Mouse (Mus musculus): ENCODE data around the gene Agtrap. TPM values are rescaled to one million over a fixed set of nuclear protein-coding genes. Genes with fewer than 3 reads are reported as not detected.

Agtrap gene
- total and polyA plus RNA-seq, 2 experiments from 2014 or later = 7.6 to 9.9 TPM

DNA sequence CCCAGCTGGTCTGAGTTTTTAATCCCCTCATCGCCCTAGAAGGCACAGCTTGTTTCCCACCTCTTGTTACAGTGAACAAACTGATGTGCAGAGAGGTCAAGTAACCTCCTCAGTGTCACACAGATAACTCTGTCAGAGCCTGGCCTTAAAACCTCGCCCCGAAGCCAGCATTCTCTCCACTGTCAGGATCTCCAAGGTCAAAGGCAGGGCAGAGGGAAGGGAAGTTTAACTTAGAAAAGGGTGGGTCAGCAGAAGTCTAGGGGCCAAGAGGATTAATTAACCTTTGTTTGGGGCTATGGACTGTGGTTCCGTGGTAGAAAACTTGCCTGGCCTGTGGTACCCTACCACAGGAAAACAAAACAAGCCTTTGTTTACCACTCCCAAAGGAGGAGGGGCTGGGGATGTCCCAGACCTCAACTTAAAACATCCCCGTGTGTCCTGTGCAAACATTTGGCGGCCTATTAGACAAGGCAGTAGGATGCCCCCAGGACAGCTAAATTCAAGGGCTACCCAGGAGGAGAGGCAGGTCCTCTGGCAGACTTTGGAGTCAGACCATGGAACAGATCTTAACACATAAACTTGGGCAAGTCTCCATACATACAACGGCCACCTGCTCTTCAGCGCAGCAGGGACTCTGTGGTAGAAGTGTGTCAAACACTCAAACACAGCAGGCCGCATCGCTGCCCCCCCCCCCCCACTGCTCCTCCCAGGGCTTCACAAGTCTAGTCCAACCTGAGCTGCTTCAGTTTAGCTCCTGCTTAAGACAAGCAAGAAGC, 2.5 kb downstream of the Agtrap start:
- H3K27ac ChIP-seq = no peak overlapping the region
- no peak for ATAC-seq
- no peaks in the 10 kb centered on the region for H3K36me3 ChIP-seq (ENCODE audit: insufficient read depth, low read length)
- TF ChIP-seq CTCF (IDR thresholded peaks at IDR 0.05; ENCODE audit: low read depth) = no peak
- no peak overlapping the region for H3K9ac ChIP-seq (replicated peaks; ENCODE audit: low read length)
- H3K27me3 ChIP-seq (ENCODE audit: insufficient read depth, low read length) = no peaks in the 10 kb centered on the region
- no peak overlapping the region for H3K4me3 ChIP-seq (ENCODE audit: low read length)
- no peak for DNase-seq (ENCODE audit: low spot score)
- peaks cover 5% of the 10 kb centered on the region; the same call in 1 of the 2 replicates for H3K4me1 ChIP-seq (ENCODE audit: insufficient read depth, low read length)
- 39% methylated on average over 10 of the region's 10 CpGs for WGBS
- H3K9me3 ChIP-seq (ENCODE audit: low read length) = no peaks in the 10 kb centered on the region
- no peak overlapping the region for H3K4me2 ChIP-seq (ENCODE audit: low read depth, low read length)

DNA sequence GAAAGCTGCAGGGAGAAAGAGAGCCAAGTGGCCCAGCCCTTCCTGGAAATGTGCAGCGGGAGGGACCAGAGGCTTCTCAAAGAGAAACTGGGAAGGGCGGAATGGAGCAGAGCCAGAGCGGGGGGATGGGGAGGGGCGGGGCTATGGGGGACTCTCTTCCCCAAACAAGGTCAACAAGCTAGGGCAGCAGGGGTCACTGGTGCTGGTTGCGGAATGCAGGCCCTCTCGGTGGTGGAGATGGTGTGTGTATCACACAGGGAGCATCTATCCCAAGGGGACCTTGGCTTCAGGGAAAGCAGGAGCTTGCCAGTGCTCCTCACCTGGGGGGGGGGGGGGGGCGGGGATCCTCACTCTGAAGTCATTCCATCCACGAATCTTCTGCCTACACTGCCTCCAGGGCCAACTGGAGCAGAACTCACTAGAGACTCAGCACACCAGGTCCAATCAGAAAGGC, 3.5 kb downstream of the Agtrap start:
- no peak overlapping the region for H3K4me3 ChIP-seq (ENCODE audit: low read length)
- no peak overlapping the region for H3K27ac ChIP-seq
- no peak for TF ChIP-seq CTCF (IDR thresholded peaks at IDR 0.05; ENCODE audit: low read depth)
- 17% methylated on average over 6 of the region's 8 CpGs for WGBS
- DNase-seq (ENCODE audit: low spot score) = no peak
- H3K27me3 ChIP-seq (ENCODE audit: insufficient read depth, low read length) = no peaks in the 10 kb centered on the region
- no peaks in the 10 kb centered on the region for H3K9me3 ChIP-seq (ENCODE audit: low read length)
- no peak overlapping the region for H3K9ac ChIP-seq (replicated peaks; ENCODE audit: low read length)
- peaks cover 5% of the 10 kb centered on the region; the same call in 1 of the 2 replicates for H3K4me1 ChIP-seq (ENCODE audit: insufficient read depth, low read length)
- no peak overlapping the region for H3K4me2 ChIP-seq (ENCODE audit: low read depth, low read length)
- H3K36me3 ChIP-seq (ENCODE audit: insufficient read depth, low read length) = no peaks in the 10 kb centered on the region
- ATAC-seq = no peak

DNA sequence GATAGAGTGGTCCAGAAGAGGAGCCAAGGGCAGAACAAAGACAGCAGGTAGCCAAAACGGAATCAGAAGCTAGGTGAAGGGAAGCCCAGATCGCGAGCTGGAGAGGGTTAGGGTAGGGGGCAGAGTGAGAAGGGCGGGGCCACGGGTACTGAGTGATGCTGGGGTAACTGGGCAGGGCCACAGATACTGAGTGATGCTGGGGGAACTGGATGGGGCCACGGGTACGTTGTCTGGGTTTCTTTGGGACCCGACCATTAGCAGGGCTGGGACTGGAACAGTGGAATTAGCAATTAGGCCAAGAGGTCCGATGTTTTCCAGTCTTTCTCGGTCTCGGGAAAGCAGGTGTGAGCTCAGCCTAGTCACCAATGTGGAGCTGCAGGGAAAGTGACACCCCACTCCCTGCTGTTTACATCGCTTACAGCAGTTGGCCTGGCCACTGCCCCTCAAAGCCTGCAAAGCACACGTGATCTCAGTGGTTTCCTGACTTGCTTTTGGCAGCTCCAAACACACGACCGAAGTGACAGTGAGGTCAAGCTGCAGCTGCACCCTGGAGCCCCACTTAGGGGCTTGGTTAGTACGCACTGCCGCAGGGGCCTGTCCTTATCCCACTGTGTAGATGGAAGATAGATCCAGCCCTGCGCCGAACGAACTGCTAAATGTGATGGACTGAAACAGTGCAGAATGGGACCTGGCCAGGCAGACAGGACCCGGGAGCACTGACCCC, 4.5 kb downstream of the Agtrap start:
- WGBS = 61% methylated on average over 21 of the region's 21 CpGs
- H3K9me3 ChIP-seq (ENCODE audit: low read length) = no peaks in the 10 kb centered on the region
- ATAC-seq (no peak), DNase-seq (ENCODE audit: low spot score) (no peak)
- H3K4me2 ChIP-seq (ENCODE audit: low read depth, low read length) = no peak overlapping the region
- peaks cover 4% of the 10 kb centered on the region; the same call in 1 of the 2 replicates for H3K4me1 ChIP-seq (ENCODE audit: insufficient read depth, low read length)
- no peak overlapping the region for H3K9ac ChIP-seq (replicated peaks; ENCODE audit: low read length)
- no peaks in the 10 kb centered on the region for H3K27me3 ChIP-seq (ENCODE audit: insufficient read depth, low read length)
- no peak overlapping the region for H3K27ac ChIP-seq
- TF ChIP-seq CTCF (IDR thresholded peaks at IDR 0.05; ENCODE audit: low read depth) = no peak
- no peaks in the 10 kb centered on the region for H3K36me3 ChIP-seq (ENCODE audit: insufficient read depth, low read length)
- H3K4me3 ChIP-seq (ENCODE audit: low read length) = no peak overlapping the region

DNA sequence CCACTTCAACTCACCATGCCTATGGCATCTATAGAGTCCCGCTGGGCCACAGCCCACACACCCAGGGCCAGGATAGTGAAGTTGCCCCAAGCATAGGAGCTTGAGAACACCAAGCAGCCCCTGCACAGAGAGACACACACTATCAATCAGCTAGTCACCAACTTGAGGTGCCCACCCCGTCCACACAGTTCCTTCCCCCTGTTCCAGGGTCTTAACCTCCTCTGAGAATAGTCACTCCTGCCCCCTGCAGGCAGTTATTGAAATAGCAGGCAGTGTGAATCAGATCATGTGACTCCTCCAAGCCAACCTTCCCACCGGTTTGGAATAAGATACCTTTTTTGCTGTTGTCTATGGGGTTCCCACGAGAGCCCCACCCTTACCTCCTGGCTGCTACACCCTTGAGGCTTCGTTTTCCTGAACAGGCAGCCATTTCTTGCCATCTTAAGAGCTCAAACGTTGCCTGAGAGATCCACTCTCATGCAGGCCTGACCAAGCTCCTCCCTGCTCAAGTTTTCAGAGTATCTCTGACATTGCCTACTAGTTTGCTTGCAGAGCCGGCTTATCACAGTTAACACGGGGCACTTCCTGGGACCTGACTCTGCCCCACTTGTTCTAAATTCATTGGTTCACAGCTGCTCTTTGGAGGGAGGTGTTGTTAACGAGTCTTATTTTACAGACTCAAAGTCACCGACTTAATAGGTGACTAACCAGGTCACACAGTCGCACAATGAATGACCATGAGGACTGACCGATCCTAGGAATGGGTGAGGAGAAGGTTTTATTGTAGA, 5.4 kb downstream of the Agtrap start:
- ATAC-seq = peak; percentile 9; the same call in 1 of the 2 replicates
- WGBS = 56% methylated on average over 12 of the region's 12 CpGs
- Histone ChIP-seq H3K36me3 (ENCODE audit: insufficient read depth, low read length) (no peaks in the 10 kb centered on the region), H3K4me2 (ENCODE audit: low read depth, low read length) (no peak overlapping the region), H3K27me3 (ENCODE audit: insufficient read depth, low read length) (no peaks in the 10 kb centered on the region), H3K4me1 (ENCODE audit: insufficient read depth, low read length) (no peaks in the 10 kb centered on the region), H3K9me3 (ENCODE audit: low read length) (no peaks in the 10 kb centered on the region), H3K4me3 (ENCODE audit: low read length) (no peak overlapping the region), H3K27ac (no peak overlapping the region), H3K9ac (replicated peaks; ENCODE audit: low read length) (no peak overlapping the region)
- peak; percentile 73 for DNase-seq (ENCODE audit: low spot score)
- TF ChIP-seq CTCF (IDR thresholded peaks at IDR 0.05; ENCODE audit: low read depth) = peak; percentile 77

- Histone ChIP-seq H3K9me3 (ENCODE audit: low read length) (no peaks in the 10 kb centered on the region), H3K27me3 (ENCODE audit: insufficient read depth, low read length) (no peaks in the 10 kb centered on the region), H3K4me2 (ENCODE audit: low read depth, low read length) (no peak overlapping the region), H3K4me1 (ENCODE audit: insufficient read depth, low read length) (no peaks in the 10 kb centered on the region), H3K4me3 (ENCODE audit: low read length) (no peak overlapping the region), H3K27ac (peak overlapping the region; percentile 29; the same call in 1 of the 2 replicates), H3K9ac (replicated peaks; ENCODE audit: low read length) (no peak overlapping the region), H3K36me3 (ENCODE audit: insufficient read depth, low read length) (no peaks in the 10 kb centered on the region)
- no peak for TF ChIP-seq CTCF (IDR thresholded peaks at IDR 0.05; ENCODE audit: low read depth)
- ATAC-seq = no peak
- DNase-seq (ENCODE audit: low spot score) = no peak
- WGBS = 94% methylated on average over 10 of the region's 10 CpGs
These were observed 6.6 kb downstream of the Agtrap start for GRCm38 (mm10) chr4:148081201-148081600.

DNA sequence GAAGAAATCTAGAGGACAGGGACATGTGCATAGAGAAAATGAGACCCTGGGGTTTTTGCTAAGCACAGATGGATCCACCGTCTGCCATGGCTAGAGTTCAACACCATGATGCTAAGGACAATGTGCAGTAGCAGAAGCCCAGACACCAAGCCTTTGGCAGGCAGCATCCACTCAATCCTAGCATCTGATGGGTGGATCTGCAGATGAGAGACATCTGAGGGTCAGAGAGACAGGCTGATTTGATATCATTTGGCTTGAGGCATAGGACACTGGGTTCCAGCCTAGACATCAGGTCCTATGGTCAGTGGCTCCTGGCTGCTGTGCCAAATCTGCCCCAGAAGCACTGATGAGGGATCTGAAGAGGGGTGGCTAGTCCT, 7.2 kb downstream of the Agtrap start:
- H3K4me3 ChIP-seq (ENCODE audit: low read length) = no peak overlapping the region
- peak; percentile 35; the same call in 1 of the 2 replicates for ATAC-seq
- H3K4me1 ChIP-seq (ENCODE audit: insufficient read depth, low read length) = no peaks in the 10 kb centered on the region
- no peak overlapping the region for H3K4me2 ChIP-seq (ENCODE audit: low read depth, low read length)
- peak; percentile 56 for DNase-seq (ENCODE audit: low spot score)
- H3K27ac ChIP-seq = no peak overlapping the region
- H3K27me3 ChIP-seq (ENCODE audit: insufficient read depth, low read length) = no peaks in the 10 kb centered on the region
- WGBS = 54% methylated on average over 1 of the region's 1 CpGs
- H3K9me3 ChIP-seq (ENCODE audit: low read length) = no peaks in the 10 kb centered on the region
- no peaks in the 10 kb centered on the region for H3K36me3 ChIP-seq (ENCODE audit: insufficient read depth, low read length)
- no peak for TF ChIP-seq CTCF (IDR thresholded peaks at IDR 0.05; ENCODE audit: low read depth)
- no peak overlapping the region for H3K9ac ChIP-seq (replicated peaks; ENCODE audit: low read length)

Data from hindbrain, postnatal 0 days (tissue).